Mouse (Mus musculus) intestine, embryonic 15.5 days (tissue): Measurements from ENCODE around the gene Gng7. TPM values are rescaled to one million over a fixed set of nuclear protein-coding genes. Genes with fewer than 3 reads are reported as not detected.
A peak's percentile ranks its signal among the peaks of the same experiment; 100 is the strongest.

Experiments
- ATAC-seq: fragments of 200-750 bp; cut with Nextera tagmentation; 2 replicates; pipeline ENCODE4 v1.8.0; 2017; ENCODE audit warnings: moderate TSS enrichment, moderate library complexity
- H3K27ac ChIP-seq: fragments of 300-500 bp; sonication (generic); 2 replicates; pipeline ENCODE4 v1.5.1; 2015; ENCODE audit warnings: mild to moderate bottlenecking, inconsistent platforms
- H3K27me3 ChIP-seq: fragments of 300-500 bp; sonication (generic); replicated peaks from 2 replicates; pipeline ENCODE4 v1.6.1; 2015; ENCODE audit warnings: inconsistent platforms
- H3K36me3 ChIP-seq: fragments of 300-500 bp; sonication (generic); 2 replicates; pipeline ENCODE4 v1.6.1; 2015; ENCODE audit warnings: inconsistent platforms
- H3K4me1 ChIP-seq: fragments of 300-500 bp; sonication (generic); replicated peaks from 2 replicates; pipeline ENCODE4 v1.6.1; 2015; ENCODE audit warnings: inconsistent platforms
- H3K4me2 ChIP-seq: fragments of 300-500 bp; sonication (generic); replicated peaks from 2 replicates; pipeline ENCODE4 v1.6.1; 2015; ENCODE audit warnings: mild to moderate bottlenecking, inconsistent platforms
- H3K4me3 ChIP-seq: fragments of 300-500 bp; sonication (generic); replicated peaks from 2 replicates; pipeline ENCODE4 v1.5.1; 2015; ENCODE audit warnings: inconsistent platforms
- H3K9ac ChIP-seq: fragments of 300-500 bp; sonication (generic); 2 replicates; pipeline ENCODE4 v1.6.1; 2015; ENCODE audit warnings: inconsistent platforms
- H3K9me3 ChIP-seq: fragments of 300-500 bp; sonication (generic); 2 replicates; pipeline ENCODE4 v1.6.1; 2016; ENCODE audit warnings: inconsistent platforms
- WGBS: fragments of 180-500 bp; shearing (Covaris S2); methylation state at CpG from one replicate; pipeline ENCODE4 v1.1.7; 2015; 5-methylcytosine and 5-hydroxymethylcytosine counted together
- polyA plus RNA-seq: library from polyadenylated mRNA; unstranded; fragments of >200 nt; fragmentation: Nextera tagmentation; extraction: Ambion mirVana; gene quantifications from 2 replicates; pipeline ENCODE4 v1.2.1, GENCODE M21; 2015

The Gng7 gene
- polyA plus RNA-seq, 1 experiment from 2014 or later = 4.7 TPM

DNA sequence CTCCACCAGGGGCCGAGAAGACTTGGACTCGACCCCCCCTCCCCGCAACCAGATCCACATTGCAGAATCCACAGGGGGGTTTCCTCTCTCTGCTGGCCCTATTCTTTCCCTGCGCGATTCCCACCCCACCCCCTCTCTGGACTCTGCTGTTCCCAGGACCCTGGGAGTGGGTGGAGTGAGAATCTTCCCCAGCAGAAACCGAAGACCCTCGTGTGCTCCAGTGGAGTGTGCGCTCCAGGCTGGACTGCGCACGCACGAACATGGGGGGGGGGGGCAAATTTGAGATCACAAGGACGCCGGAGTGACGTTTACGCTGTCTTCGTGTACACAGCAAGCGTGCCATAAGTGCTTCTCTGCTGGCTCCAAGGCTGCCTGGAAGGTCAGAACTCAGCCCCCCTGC lies 79.0 kb downstream of the Gng7 start:
- H3K4me1 ChIP-seq = peaks cover 91% of the 10 kb centered on the region
- H3K4me3 ChIP-seq = peak overlapping the region; percentile 39; the same call in 1 of the 2 replicates
- peak overlapping the region; percentile 81 for H3K4me2 ChIP-seq
- H3K27ac ChIP-seq = peak overlapping the region; percentile 48; the same call in 1 of the 2 replicates
- no peaks in the 10 kb centered on the region for H3K36me3 ChIP-seq
- peak overlapping the region; percentile 21 for H3K9ac ChIP-seq
- peaks cover 5% of the 10 kb centered on the region; the same call in 1 of the 2 replicates for H3K27me3 ChIP-seq
- H3K9me3 ChIP-seq = no peaks in the 10 kb centered on the region
- ATAC-seq = no peak
- 13% methylated on average over 17 of the region's 17 CpGs for WGBS

DNA sequence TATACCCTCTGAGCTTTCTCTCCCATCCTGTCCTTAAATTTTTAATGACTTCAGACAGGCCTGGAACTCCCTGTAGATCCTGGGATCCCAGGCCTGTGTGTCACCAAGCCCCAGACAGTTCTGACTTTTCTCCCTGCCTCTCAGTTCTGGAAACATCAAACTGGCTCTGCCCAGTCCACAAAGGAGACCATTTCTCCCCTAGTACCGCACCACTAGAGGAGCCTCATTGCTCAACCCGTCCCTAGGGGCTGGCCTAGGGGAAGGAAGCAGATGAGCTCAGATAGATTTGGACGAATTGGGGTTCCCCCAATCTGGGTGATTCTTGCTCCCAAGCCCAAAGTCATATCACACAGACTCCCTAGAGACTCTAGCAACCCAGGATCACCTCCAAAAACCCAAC lies 79.5 kb downstream of the Gng7 start:
- no peak overlapping the region for H3K4me3 ChIP-seq
- WGBS = 42% methylated on average over 3 of the region's 3 CpGs
- no peaks in the 10 kb centered on the region for H3K9me3 ChIP-seq
- peaks cover 91% of the 10 kb centered on the region for H3K4me1 ChIP-seq
- ATAC-seq = no peak
- H3K36me3 ChIP-seq = no peaks in the 10 kb centered on the region
- H3K27me3 ChIP-seq = peaks cover 5% of the 10 kb centered on the region; the same call in 1 of the 2 replicates
- no peak overlapping the region for H3K9ac ChIP-seq
- peak overlapping the region; percentile 81; the same call in 1 of the 2 replicates for H3K4me2 ChIP-seq
- H3K27ac ChIP-seq = no peak overlapping the region

DNA sequence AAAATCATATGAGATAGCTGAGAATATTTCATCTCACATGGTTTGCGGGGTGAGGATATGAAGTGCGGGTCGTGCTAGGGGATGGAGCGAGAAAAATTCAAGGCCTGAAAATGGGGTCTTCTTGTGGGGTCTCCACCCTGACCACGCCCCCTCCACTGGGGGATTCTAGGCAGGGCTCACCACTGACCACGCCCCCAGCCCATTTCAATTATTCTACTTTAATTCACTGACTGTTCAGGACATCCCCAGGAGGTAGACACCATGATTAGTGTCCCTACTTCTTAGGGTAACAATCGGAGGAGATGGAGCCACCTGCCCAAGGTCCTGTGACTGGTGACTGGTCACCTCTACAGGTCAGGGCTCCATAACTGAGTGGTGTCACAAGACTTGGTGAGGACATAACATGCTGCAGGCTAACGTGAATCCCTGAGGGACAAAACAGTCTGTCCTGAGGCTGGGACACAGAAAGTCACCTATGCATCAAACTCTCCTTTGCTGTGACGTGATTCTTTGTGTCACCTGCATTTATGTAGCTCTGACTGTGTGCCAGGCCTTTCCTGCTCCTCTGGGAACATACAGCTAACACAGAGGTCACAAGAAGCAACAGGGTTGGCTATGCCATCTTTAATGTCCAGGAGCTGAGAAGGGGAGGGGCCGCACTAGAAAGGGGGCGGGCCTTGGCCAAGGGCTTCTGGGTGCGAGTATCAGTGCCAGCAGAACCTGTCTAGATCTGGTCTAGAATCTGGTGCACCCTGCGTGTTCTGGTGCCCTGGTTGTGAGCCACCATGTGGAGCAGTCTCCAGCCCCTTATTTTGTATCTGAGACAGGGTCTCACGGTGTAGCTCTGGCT lies 80.4 kb downstream of the Gng7 start:
- H3K27ac ChIP-seq = no peak overlapping the region; the same call in 1 of the 2 replicates
- no peak for ATAC-seq
- no peaks in the 10 kb centered on the region for H3K9me3 ChIP-seq

DNA sequence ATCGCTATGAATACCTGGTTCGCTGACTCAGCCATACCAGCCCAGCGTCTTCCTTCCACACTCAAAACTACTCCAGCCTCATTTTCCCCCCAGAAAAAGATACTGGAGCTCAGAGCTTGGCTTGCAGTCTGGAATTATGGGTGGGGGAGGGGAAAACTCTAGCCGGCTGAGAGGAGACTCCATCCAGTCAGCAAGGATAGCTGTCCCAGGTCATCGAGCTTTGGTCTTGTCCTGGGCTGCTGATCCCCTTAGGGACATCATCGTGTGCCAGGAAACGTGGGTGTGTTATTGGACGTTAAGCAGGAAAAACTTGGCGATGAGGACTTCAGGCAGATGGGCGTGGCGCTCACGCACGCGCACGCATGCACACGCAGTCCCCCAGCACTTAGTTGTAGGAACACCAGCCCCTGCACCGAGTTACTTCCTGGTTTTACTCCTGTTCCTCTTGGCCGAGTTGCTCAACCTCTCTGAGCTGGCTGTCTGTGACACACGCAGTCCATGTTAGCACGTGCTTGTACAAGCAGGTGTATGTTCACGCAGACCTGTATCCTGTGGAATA lies 81.2 kb downstream of the Gng7 start:
- Histone ChIP-seq H3K27me3 (peaks cover 5% of the 10 kb centered on the region; the same call in 1 of the 2 replicates), H3K9me3 (no peaks in the 10 kb centered on the region), H3K4me1 (peaks cover 85% of the 10 kb centered on the region), H3K4me3 (peak overlapping the region; percentile 60; the same call in 1 of the 2 replicates), H3K4me2 (peak overlapping the region; percentile 96), H3K36me3 (no peaks in the 10 kb centered on the region), H3K27ac (peak overlapping the region; percentile 57), H3K9ac (no peak overlapping the region)
- ATAC-seq = no peak
- 4% methylated on average over 21 of the region's 21 CpGs for WGBS

More for the DNA sequence above, 80.4 kb downstream of the Gng7 start:
- H3K36me3 ChIP-seq = no peaks in the 10 kb centered on the region
- H3K4me3 ChIP-seq = no peak overlapping the region
- H3K27me3 ChIP-seq = peaks cover 5% of the 10 kb centered on the region; the same call in 1 of the 2 replicates
- 54% methylated on average over 14 of the region's 14 CpGs for WGBS
- peaks cover 87% of the 10 kb centered on the region for H3K4me1 ChIP-seq
- no peak overlapping the region for H3K4me2 ChIP-seq
- H3K9ac ChIP-seq = no peak overlapping the region

DNA sequence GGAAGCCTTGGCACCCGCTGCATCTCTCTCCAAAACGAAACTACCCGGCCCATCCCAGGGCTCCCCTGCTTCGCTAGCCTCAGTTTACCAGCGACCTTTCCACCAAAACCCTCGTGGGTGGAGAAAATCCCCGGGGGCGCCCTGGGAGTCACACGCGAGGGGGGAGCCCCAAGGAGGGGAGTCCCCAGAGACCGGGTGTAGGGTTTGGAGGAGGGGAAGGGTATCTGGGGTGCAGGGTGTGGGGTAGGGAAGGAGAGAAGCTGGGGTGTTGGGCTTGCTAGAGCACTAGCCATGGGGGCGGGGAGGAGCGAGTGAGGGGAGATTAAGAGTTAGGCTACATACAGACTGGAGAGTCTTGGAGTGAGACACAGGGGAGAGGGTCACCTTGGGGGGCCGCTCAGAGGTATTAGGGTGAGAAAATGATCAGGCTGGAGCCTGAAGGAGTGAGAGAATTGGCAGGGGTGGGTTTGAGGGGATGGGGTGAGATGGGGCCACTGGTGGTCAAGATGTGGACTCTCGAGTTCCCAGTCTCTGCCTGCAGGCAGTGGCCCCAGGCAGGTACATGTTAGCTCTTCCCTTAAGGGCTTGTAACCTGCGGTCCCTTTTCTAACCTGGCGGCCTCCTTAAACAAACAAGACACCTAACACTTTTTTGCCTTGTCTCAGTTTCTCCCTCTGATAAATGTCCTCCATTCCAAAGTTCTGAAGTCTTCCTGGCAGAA lies 81.9 kb downstream of the Gng7 start:
- Histone ChIP-seq H3K36me3 (no peaks in the 10 kb centered on the region), H3K4me1 (peaks cover 79% of the 10 kb centered on the region), H3K27me3 (peaks cover 5% of the 10 kb centered on the region; the same call in 1 of the 2 replicates), H3K9me3 (no peaks in the 10 kb centered on the region), H3K27ac (peak overlapping the region; percentile 57), H3K4me2 (peak overlapping the region; percentile 96), H3K9ac (peak overlapping the region; percentile 49), H3K4me3 (peak overlapping the region; percentile 60)
- 4% methylated on average over 17 of the region's 17 CpGs for WGBS
- ATAC-seq = no peak

DNA sequence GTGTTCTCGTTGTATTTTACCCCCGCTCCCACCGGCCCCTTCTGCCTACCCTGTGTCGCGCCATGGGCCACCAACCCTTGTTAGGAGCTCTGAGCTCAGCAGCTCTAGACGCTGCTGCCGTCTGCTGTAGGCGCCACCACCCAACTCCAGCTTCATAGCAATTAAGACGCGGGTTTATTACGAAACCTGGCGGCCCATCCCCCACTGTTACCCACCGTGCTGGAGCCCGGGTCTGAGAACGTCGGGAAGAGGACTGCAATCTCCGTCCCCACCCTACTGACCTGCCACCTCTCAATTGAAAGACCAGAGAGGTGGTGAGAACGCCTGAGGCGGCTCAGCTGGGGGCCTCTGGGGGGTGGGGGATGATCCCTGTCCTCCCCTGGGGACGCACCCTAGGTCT lies 82.5 kb downstream of the Gng7 start:
- peaks cover 72% of the 10 kb centered on the region for H3K4me1 ChIP-seq
- peak overlapping the region; percentile 96 for H3K4me2 ChIP-seq
- WGBS = 2% methylated on average over 20 of the region's 20 CpGs
- peak overlapping the region; percentile 60 for H3K4me3 ChIP-seq
- H3K9me3 ChIP-seq = no peaks in the 10 kb centered on the region
- H3K9ac ChIP-seq = peak overlapping the region; percentile 49; the same call in 1 of the 2 replicates
- no peaks in the 10 kb centered on the region for H3K36me3 ChIP-seq
- H3K27me3 ChIP-seq = peaks cover 5% of the 10 kb centered on the region; the same call in 1 of the 2 replicates
- no peak for ATAC-seq
- peak overlapping the region; percentile 57; the same call in 1 of the 2 replicates for H3K27ac ChIP-seq

DNA sequence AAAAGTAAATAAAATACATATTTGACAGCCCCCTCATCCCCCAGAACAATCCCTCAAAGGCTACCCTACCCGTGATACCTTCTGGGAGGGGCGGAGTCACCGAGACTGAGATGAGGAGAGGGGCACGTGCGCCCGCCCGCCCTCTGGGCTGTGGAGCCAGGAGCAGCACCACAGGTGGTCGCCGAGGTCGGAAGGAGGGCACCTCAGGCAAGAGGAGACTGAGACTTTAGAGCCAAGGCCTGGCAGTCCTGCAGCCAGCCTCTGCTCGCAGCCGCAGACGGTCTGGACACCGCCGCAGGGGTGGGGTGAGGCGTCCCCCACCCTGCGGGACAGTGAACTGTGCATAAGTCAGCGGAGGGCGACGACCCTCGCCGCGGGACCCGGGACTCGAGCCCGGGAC lies 83.0 kb downstream of the Gng7 start:
- H3K4me2 ChIP-seq = peak overlapping the region; percentile 96
- H3K4me1 ChIP-seq = peaks cover 67% of the 10 kb centered on the region
- WGBS = 11% methylated on average over 26 of the region's 26 CpGs
- H3K27me3 ChIP-seq = peaks cover 5% of the 10 kb centered on the region; the same call in 1 of the 2 replicates
- H3K9me3 ChIP-seq = no peaks in the 10 kb centered on the region
- H3K36me3 ChIP-seq = no peaks in the 10 kb centered on the region
- no peak for ATAC-seq
- H3K9ac ChIP-seq = 0 out of 2 replicates have a peak overlapping the region, but pooled peaks have one; percentile 49
- peak overlapping the region; percentile 60 for H3K4me3 ChIP-seq
- no peak overlapping the region for H3K27ac ChIP-seq

DNA sequence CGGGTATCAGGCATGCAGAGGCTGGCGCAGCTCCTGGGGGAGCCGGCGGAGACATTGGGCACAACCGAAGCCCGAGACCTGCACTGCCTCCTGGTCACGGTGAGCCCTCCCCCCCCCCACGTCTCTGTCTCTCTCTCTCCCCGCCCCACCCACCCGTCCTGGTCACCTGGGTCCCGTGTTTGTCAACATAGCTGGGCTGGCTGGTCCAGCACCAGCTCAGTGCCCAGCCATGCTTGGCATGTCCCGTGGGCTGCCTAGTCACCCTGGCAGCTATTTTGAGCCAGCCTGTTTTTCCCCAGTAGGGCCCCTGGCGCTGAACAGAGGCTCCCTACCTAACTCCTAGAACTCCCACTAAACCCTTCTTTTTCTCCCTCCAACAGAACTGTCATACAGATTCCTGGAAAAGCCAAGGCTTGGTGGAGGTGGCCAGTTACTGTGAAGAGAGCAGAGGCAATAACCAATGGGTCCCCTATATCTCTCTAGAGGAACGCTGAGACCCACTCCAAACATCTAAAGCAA lies 83.5 kb downstream of the Gng7 start:
- H3K4me2 ChIP-seq = peak overlapping the region; percentile 96
- peaks cover 62% of the 10 kb centered on the region for H3K4me1 ChIP-seq
- H3K4me3 ChIP-seq = peak overlapping the region; percentile 60
- no peaks in the 10 kb centered on the region for H3K9me3 ChIP-seq
- WGBS = 20% methylated on average over 12 of the region's 14 CpGs
- peaks cover 5% of the 10 kb centered on the region; the same call in 1 of the 2 replicates for H3K27me3 ChIP-seq
- no peak overlapping the region for H3K27ac ChIP-seq
- ATAC-seq = no peak
- no peaks in the 10 kb centered on the region for H3K36me3 ChIP-seq
- H3K9ac ChIP-seq = peak overlapping the region; percentile 78

DNA sequence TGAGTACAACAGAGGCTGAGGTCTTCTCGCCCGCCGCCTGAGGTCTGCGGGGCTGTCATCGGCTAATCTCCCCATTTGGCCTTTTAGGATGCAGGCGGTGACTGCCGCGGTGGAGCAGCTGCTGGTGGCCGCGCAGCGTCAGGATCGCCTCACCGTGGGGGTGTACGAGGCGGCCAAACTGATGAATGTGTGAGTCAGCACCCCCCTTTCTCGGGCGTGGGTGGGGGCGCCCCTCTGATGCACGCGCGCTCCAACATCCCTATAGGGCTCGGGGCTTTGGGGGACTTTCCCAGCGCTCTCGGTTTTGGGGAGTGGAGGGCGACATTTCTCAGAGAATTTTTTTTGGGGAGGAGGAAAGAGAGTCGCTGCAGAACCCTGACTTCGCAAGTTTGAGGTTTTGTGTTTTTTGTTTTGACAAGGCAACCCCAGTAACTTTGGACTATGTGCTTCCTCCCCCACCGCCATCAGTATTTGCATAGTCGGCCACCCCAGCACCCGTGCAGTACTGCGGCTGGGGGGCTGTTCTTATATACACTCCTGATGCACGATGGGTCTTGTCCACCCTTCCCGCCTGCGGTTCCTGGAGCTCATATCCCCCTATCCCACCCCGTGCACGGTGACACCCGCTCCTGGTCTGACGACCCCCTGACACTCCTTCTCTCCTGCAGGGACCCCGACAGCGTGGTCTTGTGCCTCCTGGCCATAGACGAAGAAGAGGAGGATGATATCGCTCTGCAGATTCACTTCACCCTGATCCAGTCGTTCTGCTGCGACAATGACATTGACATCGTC lies 84.2 kb downstream of the Gng7 start:
- Histone ChIP-seq H3K9ac (peak overlapping the region; percentile 78), H3K27me3 (peaks cover 5% of the 10 kb centered on the region; the same call in 1 of the 2 replicates), H3K4me2 (peak overlapping the region; percentile 96), H3K4me3 (peak overlapping the region; percentile 60), H3K9me3 (no peaks in the 10 kb centered on the region), H3K36me3 (no peaks in the 10 kb centered on the region), H3K4me1 (peaks cover 56% of the 10 kb centered on the region), H3K27ac (peak overlapping the region; percentile 51; the same call in 1 of the 2 replicates)
- ATAC-seq = 0 out of 2 replicates have a peak, but pooled peaks have one; percentile 2
- WGBS = 1% methylated on average over 45 of the region's 45 CpGs

DNA sequence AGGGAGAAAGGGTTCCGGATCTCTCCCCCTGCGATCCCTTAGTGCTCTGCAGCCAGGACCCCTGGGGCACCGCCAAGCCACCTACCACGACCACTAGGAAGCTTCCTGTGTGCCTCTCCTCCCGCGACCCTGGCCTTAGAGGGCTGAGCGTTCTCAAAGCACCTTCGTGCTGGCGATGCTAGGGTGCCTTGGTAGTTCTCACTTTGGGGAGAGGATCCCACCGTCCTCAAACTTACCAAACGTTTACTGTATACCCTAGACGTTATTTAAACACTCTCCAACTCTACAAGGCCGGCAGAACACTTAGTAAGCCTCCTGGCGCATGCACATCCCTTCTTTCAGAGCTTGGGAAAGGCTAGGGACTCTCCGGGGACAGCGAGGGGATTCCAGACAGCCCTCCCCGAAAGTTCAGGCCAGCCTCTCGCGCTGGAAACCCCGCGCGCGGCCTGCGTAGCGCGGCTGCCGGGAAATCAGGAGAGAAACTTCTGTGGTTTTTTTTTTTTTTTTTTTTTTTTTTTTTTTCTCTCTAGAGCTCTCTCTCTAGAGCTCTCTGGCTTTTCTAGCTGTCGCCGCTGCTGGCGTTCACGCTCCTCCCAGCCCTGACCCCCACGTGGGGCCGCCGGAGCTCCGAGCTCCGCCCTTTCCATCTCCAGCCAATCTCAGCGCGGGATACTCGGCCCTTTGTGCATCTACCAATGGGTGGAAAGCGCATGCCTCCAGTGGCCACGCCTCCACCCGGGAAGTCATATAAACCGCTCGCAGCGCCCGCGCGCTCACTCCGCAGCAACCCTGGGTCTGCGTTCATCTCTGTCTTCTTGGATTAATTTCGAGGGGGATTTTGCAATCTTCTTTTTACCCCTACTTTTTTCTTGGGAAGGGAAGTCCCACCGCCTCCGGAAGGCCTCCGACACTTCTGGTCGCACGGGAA lies 85.2 kb downstream of the Gng7 start, which contains the start of gene Gadd45b:
Gadd45b (plus strand) TSS at position 775 of the 928 bp plus-strand sequence.
- Histone ChIP-seq H3K4me3 (peak within 1 kb of the TSS; percentile 60), H3K4me1 (peaks cover 48% of the 10 kb centered on the region), H3K9ac (peak within 1 kb of the TSS; percentile 78), H3K4me2 (peak within 1 kb of the TSS; percentile 96), H3K9me3 (no peaks in the 10 kb centered on the region), H3K36me3 (no peaks in the 10 kb centered on the region), H3K27ac (peak within 1 kb of the TSS; percentile 87), H3K27me3 (peaks cover 5% of the 10 kb centered on the region; the same call in 1 of the 2 replicates)
- under 1% methylated on average over 56 of the region's 56 CpGs for WGBS
- ATAC-seq = peak; percentile 89
